Mouse (Mus musculus): ENCODE data around the gene Aldob. TPM values are rescaled to one million over a fixed set of nuclear protein-coding genes. Genes with fewer than 3 reads are reported as not detected.

Aldob gene
- 0.84 and 1.4 TPM in 2 replicates for polyA plus RNA-seq (2015; fragmentation: Nextera tagmentation; extraction: Ambion mirVana)

DNA sequence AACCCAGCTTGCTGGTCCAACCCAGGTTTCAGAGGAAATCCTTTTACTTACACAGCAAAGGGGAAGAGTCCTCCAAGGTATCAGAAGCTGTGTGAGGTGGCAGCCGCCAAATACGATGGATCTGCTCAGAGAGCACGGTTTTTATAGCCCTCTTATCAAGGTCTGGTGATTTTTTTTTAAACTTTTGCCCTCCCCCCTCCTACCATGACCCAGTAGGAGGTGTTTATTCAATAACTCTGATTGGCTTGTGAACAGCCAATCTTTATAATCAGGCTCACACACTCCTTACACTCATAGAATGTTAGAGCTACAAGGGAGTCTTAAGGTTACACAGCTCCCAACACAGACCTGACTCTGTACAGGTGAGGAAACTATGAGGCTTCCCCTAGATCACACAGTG lies at the start of gene Aldob:
Gene Aldob, minus strand, starts transcription at position 164 of the 400 bp plus-strand sequence.
- DNase-seq (ENCODE audit: low spot score), result no peak

DNA sequence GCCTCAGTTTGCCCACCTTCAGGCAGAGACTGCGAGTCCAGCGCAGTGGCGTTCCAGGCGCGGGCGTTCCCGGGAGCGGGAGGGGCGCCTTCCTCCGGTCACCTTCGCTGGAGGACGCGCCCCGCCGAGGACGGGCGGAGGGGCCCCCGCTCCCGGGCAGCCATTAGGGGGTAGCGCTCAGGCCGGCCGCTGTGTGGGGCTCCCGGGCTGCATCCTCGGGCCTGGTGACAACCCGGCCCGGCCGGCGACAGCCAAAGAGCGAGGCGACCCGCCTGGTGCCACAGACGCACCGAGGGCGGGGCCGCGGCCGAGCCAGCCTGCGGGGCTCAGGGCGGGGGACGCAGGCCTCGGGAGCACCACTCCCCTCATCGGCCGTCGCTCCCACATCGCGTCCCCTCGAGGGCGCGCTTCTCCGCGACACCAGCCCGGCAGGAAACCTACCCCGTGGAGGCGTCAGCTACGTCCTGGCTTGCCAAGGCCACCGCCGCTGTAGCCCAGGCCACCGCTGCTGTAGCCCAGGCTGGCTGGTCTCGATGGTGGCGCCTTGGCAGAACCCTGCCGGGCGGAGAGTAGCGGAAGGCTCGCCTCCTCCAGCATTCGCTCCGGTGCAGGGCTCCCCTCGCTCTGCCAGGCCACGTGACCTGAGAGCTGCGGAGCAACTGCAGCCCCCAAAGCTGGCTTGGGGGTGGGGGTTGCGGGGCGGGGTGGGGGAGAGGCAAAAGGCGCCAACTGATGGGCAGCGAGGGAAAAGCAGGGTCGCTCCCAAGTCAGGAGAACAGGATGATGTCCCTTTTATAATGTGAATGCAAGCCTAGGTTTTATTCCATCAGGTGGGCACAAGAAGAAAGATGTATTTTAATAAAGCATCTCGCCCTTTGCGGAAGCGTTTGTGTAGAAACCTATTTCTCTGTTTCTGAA lies 48.1 kb upstream of the Aldob start, which contains the start of gene Tmem246:
Gene Tmem246, minus strand, starts transcription at position 694 of the 918 bp plus-strand sequence.
- no peak for DNase-seq (ENCODE audit: low spot score)

DNA sequence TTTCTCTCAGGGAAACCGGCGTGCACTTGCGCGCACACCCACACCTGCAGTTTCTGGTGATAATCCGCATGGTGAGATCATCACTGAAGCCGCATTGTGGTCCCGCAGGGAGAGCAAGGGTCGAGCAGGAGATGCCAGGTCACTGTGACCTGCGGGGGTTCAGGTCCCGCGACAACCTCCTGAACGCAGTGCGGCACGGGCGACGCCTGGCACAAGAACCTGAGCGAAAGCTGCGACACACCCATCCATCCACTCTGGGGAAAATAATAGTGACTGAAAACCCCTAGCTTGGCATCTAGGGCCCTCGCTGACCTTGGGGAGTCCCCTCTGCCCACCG lies 47.5 kb upstream of the Aldob start:
- DNase-seq (ENCODE audit: low spot score), result no peak

DNA sequence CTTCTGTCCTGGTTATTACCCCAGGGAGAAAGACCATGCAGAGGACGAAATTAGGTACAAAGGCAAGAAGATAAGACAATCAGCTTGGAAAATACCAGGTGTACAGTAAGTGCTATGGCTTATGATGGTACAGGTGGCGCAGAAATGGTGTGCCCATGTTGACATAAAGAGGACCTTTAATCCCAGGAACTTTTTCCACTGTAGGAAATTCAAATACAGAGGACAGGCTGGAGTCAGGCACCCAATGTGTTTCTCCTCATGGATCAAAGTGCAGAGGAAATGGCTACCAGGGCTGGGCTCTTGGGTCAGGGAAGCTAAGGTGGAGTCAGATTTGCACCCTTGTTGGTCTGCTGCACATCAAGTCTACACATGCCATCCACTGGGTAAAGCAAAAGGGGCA lies 40.8 kb upstream of the Aldob start:
- no peak for DNase-seq (ENCODE audit: low spot score)

DNA sequence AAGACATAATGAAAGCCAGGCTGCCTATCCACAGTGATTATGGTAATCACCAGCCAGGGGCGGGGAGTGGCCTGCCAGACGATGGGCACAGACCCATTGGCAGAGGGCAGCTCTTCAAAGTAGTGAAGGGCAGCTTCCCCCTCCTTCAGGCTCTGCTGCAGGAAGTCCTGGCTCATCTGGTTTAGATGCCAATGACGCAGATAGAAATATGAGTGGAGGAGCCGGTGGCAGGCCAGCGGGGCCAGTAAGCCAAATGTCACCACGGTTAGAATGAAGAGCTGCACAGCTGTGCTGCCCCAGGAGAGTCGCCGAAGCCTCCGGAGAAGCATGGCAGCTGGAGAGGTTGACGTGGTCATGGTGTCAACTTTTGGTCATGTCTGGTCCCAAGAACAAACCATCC lies 37.5 kb upstream of the Aldob start:
- DNase-seq (ENCODE audit: low spot score), result no peak

DNA sequence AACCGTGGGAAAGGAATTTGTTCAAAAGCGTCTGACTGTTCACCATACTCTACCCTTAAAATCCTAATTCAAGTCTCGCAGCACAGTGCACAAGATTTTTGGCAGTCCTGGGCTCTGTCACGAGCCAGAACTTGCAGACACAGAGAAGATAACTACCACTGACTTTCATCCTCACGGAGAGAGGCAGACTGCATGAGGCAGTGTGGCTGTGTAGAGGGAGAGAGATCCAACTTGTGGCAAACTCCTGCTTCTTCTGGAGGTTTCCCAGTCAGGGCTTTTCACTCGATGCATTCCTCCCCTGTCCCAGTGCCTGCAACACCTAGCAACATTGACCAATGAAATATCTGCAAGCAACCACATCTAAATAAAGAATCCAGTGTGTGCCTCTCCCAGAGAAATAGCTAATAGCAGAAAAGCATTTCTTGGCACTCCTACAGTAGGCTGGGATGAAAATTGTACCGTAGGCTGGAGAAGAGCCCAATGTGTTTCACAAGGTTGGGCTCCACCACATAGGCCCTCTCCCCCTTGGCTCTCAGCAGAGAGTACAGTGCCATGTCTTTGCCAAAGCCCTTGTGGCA lies 36.3 kb upstream of the Aldob start:
- no peak for DNase-seq (ENCODE audit: low spot score)

DNA sequence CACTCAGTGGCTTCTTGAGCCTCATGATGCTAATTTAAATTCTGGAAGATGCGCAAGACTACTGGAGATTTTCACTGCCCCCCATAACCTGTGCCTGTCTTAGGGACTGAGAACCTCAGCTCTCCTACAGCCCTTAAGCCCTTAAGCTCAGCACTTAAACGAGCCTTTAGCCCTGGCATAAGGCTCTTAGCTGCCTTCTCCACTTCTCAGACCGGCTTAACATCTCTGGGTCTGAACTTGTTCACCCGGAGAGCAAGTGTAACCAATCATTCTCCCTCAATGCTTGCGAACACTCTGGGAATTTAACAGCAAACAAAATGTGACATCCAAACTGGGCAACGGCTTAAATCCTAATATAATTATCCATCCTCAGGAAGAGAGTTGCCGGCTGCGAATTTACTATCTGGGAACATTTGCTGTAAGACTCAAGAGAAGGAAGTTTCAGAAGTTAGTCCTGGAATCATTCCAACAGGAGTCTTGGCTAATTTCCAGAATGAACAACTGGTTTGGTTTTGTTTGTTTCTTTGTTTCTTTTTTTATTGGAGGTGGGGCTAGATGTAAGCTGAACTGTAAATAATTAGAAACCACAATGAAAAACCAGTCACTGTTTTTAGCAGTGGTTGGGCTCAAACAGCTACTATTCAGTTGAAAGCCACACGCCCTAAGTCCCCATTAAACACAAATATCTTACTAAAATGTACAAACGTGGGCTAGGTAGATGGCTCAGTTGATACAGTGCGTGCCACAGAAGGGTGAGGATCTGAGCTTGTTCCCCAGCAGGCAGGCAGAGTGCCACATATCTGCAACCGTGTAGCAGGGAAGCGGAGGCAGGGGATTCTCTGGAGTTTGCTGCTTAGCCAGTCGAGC lies 34.9 kb upstream of the Aldob start:
- no peak for DNase-seq (ENCODE audit: low spot score)

DNA sequence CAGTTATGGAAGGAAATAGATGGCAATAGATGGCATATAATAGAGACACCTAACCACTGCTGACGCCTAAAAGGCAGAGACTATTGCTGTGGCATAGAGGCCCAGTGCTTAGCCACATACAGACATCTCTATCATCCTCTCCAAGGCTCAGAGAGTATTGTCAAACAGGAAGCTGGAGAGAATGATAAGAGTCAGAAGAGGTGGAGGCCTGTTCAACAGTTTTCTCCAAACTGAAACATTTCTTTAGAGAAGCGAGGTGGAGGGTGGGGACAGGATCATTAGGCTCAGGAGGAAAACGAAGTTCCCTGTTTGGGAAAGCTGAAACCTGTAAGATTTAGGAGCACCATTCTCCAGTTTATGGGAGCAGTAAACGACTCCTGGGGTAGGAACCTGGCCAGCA lies 31.9 kb upstream of the Aldob start:
- DNase-seq (ENCODE audit: low spot score), result no peak

DNA sequence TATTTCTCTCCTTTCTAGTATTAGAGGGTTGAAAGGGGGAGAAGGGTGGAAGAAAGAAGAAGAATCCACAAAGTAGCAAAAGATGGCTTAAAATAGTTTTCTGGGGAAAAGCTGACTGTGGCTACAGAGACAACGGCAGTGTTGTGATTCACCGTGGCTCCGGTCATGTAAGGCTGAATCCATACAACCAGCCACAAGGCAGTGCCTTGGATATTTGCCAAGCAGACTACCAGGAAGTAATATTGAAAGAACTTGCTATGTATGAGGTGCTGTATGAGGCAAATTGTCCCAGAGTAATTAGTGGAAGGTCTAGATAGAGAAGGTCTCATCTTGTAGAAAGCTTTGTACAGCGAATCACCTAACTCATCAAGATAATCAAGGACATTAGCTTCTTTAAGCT lies 22.8 kb upstream of the Aldob start:
- DNase-seq (ENCODE audit: low spot score), result no peak

DNA sequence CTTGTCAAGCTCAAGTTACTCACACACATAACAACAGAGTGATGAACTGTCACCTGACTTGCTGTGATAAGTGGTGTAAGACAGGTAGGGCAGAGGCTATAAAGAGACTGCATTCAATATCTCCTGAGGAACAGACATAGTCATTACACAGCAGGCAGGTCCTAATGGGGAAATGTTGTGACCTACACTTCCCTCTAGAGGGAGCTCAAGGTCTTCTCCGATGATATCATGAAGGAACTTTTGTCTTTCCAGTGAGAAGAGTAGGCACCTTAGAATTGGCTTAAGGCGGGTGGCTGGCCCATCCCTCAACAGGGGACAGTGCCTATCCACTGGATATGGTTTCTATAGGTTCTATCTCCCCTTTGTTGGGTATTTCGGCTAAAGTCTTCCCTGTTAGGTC lies 18.3 kb upstream of the Aldob start:
- DNase-seq (ENCODE audit: low spot score), result peak; percentile 63

DNA sequence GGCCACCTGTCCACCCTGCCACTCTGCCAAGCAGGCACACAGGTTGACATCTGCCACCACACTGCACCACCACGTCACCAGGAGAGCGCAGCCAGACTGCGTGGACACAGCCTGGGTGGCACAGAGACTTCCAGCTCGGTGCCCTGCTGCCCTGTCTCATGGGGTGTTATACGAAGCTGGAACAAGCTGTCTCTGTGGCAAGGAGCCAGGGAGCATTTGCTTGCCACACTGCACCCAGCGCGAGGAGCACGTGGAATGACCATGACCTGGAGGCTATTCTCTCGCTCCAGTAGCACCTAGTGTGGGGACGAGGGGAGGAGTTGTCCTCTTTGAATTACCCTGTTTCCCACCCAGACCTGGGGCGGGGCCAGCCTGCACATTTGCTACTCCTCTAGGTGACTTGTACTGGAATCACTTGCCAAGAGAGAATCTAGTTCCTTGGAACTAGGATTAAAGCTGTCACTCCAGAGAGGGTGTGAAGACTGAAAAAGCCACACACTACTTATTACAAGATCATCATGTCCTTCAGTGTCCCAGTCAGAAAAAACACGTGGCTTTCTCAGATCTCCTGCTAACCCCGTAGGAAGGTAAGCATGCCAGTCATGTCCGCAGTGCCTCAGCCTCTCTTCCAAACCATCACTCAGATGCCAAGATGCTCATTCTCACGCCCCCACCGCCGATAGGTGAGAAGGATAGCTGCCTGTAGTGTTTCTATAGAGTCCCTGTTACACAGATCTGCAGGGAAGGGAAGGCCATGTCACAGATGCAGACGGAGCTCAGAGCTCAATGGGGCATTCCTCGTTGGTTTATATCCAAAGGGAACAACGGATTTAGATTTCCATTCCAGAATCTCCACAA lies 10.8 kb upstream of the Aldob start:
- no peak for DNase-seq (ENCODE audit: low spot score)

DNA sequence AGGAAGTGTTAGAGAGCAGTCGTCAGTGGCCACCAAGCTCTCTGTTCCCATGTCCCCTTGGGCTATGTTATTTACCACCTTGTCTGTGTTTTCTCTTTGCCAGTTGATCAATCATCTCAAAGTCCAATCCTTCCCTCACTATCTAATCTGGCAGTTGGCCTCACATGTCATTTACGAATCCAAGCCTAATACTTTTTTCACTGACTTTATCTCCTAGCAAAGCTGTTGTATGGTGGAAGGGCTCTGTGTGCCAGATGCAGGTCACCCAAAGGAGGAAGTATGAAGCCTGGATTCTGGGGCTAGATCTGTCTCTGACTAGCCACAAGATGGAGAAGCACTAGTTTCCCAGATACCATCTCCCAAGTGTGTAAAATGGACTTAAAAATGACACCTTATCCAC lies 8.8 kb upstream of the Aldob start:
- DNase-seq (ENCODE audit: low spot score), result no peak

DNA sequence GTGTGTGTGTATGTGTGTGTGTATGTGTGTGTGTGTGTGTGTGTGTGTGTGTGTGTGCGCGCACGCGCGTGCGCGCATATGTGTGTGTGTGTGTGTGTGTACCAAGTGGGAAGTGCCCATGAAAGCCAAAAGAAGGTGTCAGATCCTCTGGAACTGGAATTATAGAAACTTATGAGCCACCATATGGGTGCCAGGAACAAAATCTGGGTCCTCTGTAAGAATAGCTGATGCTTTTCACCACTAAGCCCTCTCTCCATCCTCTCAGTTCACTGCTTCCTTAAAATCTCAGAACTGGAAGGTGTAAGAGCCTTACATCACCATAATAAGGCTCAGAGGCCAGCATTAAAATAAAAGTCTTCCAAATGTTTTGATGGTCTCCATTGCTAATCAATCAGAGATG lies 8.0 kb upstream of the Aldob start:
- no peak for DNase-seq (ENCODE audit: low spot score)

DNA sequence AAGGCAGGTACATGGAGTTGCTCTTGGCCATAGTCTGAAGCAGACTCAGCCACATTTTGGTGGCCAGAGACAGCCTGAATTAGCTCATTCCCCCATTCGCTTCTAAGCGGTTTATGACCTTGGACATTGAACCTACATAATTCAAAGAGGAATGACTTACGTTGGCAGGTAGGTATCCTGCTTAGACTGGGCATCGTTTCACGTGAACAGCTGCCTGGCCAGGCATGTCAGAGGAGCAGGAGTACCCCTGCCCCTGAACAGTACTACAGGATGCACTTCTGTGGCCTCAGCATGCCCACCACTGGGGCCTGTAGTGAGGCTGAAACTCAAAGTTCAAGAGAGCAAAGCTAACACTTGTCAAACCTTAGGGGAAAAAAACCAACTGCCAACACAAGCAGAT lies 4.0 kb upstream of the Aldob start:
- no peak for DNase-seq (ENCODE audit: low spot score)

DNA sequence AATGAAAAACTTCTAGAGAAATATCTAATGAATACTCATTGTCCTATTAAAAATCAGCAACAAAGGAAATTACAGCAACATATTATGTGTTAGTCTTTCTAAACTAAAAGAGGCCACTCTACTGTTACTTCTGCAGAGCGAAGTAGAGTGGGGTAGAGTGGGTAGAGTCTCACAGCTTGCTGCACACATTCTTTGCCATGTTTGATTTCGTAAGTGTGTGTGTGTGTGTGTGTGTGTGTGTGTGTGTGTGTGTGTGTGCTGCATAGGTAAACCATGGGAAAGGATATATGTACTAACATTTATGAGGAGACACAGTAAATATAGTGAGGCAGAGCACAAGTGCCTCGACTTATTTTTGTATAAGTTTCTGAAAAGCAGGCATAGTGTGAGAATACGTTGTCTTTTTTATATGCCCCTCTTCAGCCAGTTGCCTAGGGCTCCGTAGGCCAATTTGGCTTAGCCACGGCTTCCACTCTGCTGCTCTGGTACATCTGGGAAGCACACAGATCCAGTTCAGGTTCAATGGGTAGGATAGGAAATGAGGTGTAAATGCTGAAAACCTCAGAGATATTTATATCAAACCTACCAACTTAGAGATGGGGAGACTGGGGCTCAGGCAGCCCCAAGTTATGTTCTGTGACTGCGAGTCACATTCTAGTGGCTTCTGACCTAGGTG lies 1.7 kb downstream of the Aldob start:
- DNase-seq (ENCODE audit: low spot score), result no peak

DNA sequence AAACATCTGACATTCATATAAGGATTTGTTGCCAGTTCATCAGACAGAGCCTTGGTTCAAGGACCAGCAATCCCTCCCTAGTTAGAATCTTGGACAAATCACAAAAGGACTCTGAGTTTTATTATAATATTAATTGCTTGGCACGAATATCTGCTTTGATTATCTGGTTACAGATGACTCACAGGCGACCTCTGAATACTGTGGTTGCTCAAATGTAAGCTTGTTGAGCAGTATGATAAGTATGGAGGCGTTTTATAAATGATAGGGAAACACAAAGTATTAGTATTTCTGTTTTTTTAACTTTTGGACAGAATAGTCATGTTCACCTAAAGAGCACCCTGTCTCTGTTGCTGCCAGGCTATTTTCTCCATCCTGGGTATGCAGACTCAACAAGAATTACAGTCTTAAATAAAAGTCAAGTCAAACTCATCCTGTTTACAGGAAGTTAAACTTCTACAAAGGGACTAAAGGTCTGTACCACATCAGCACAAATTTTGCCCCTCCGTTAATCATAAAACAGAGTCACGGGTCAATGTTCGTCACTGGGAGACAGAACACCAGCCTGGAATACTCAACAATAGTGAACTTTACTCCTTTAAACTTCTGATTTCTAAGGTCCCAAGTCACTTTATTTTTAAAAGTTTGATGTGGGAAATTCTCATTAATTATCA lies 2.3 kb downstream of the Aldob start:
- DNase-seq (ENCODE audit: low spot score), result no peak

DNA sequence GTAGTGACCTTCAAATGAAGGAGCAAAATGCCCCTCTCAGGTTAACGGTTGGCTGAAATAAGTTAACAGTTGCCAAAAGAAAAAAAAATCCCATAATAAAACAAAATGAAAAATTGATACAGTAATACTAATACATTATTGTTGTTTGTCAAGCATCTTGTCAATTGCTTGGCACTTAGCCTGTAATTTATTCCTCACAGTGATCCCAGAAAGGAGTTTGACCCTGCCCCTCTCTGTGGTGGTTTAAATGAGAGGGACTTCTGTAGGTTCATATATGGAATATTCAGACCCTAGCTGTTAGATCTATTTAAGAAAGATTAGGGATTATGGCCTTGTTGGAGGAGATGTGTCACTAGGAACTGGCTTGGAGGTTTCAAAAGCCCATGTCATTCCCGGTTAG lies 3.3 kb downstream of the Aldob start:
- no peak for DNase-seq (ENCODE audit: low spot score)

DNA sequence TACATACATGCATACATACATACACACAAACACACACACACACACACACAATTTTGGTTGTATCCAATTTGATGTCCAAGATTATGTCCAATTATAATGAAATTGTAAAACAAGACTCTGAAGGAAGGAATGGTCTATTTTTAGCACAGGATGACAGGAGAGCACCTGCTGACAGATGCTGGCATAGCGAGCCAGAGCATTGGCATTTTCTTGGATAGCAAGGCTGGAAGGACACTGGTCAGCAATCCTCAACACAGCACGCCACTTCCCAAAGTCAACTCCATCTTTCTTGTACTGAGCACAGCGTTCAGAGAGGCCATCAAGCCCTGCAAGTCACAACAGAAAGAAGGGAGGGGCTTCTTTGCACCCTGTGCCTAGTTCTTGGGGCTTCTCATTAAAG lies 8.4 kb downstream of the Aldob start:
- DNase-seq (ENCODE audit: low spot score), result no peak

DNA sequence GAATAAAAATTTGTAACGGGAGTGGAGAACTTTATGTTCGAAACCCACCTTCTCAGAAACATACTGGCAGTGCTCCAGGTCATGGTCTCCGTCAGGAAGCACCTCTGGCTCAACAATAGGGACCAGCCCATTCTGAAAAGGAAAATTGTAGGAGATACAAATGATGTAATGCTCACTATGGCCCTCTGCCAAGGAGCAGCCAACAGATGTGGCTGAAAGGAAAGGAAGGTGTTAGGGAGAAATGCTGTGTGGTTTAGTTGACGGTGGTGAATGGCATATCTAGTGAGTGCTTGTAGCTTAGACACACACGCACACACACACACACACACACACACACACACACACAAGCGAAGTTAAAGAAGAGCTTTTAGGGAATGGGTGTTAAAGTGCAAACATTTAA lies 9.7 kb downstream of the Aldob start:
- no peak for DNase-seq (ENCODE audit: low spot score)

DNA sequence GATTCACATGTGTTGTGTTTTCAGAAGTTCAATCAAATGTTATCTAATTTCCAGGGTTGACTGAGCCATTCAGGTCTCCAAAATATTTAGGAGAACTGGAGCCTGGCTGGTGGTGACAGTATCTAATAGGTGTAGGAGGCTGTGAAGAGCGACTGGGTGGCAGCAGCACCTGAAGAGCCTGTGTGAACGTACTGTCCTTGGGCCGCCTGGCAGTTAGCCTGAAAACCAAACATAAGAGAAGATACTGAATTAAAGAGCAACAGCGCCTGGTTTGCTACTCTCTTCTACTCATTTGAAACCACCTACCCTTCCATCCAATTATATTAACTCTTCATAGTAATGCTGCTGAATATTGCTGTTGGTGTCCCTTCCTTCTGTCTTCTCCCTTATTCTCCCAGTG lies 12.7 kb downstream of the Aldob start:
- no peak for DNase-seq (ENCODE audit: low spot score)
